Mouse (Mus musculus): Measurements from ENCODE around the gene Flt1. TPM values are rescaled to one million over a fixed set of nuclear protein-coding genes. Genes with fewer than 3 reads are reported as not detected.

The Flt1 gene
- polyA plus RNA-seq, 1 experiment: 23.4 TPM

- H3K9me3 ChIP-seq (replicated peaks; ENCODE audit: control insufficient read depth, insufficient read depth, low read length, poor library complexity, severe bottlenecking): no peaks in the 10 kb centered on the region
- H3K36me3 ChIP-seq (ENCODE audit: control insufficient read depth, insufficient read depth, low read length, poor library complexity, severe bottlenecking): no peaks in the 10 kb centered on the region
- H3K27ac ChIP-seq (ENCODE audit: insufficient read depth, low read length): no peak overlapping the region
- H3K4me1 ChIP-seq (ENCODE audit: control insufficient read depth, insufficient read depth, low read length): no peaks in the 10 kb centered on the region
- H3K27me3 ChIP-seq (ENCODE audit: control insufficient read depth, insufficient read depth, low read length, poor library complexity, severe bottlenecking): no peaks in the 10 kb centered on the region
- no peak for TF ChIP-seq POLR2A (IDR thresholded peaks at IDR 0.05; ENCODE audit: insufficient read depth, low read length)
- TF ChIP-seq CTCF (IDR thresholded peaks at IDR 0.05; ENCODE audit: low read depth, low read length): no peak
- TF ChIP-seq EP300 (IDR thresholded peaks at IDR 0.05; ENCODE audit: insufficient read depth, low read depth, low read length): no peak
- H3K4me3 ChIP-seq (ENCODE audit: low read depth, low read length): no peak overlapping the region
- no peak overlapping the region for H3K9ac ChIP-seq (ENCODE audit: low read depth, poor library complexity, severe bottlenecking)
Observed at GRCm38 (mm10) chr5:147641452-147641851, 84.4 kb downstream of the Flt1 start.

GRCm38 (mm10) chr5:147639940-147640339 is 85.9 kb downstream of the Flt1 start:
- TF ChIP-seq CTCF (IDR thresholded peaks at IDR 0.05; ENCODE audit: low read depth, low read length) (no peak), EP300 (IDR thresholded peaks at IDR 0.05; ENCODE audit: insufficient read depth, low read depth, low read length) (no peak), POLR2A (IDR thresholded peaks at IDR 0.05; ENCODE audit: insufficient read depth, low read length) (no peak)
- H3K4me1 ChIP-seq (ENCODE audit: control insufficient read depth, insufficient read depth, low read length): no peaks in the 10 kb centered on the region
- H3K27ac ChIP-seq (ENCODE audit: insufficient read depth, low read length): no peak overlapping the region

GRCm38 (mm10) chr5:147636676-147637075 is 89.1 kb downstream of the Flt1 start:
- no peak overlapping the region for H3K9ac ChIP-seq (ENCODE audit: low read depth, poor library complexity, severe bottlenecking)
- H3K4me3 ChIP-seq (ENCODE audit: low read depth, low read length): no peak overlapping the region
- no peaks in the 10 kb centered on the region for H3K4me1 ChIP-seq (ENCODE audit: control insufficient read depth, insufficient read depth, low read length)
- TF ChIP-seq EP300 (IDR thresholded peaks at IDR 0.05; ENCODE audit: insufficient read depth, low read depth, low read length) (no peak), POLR2A (IDR thresholded peaks at IDR 0.05; ENCODE audit: insufficient read depth, low read length) (no peak), CTCF (IDR thresholded peaks at IDR 0.05; ENCODE audit: low read depth, low read length) (no peak)
- no peaks in the 10 kb centered on the region for H3K27me3 ChIP-seq (ENCODE audit: control insufficient read depth, insufficient read depth, low read length, poor library complexity, severe bottlenecking)
- no peaks in the 10 kb centered on the region for H3K36me3 ChIP-seq (ENCODE audit: control insufficient read depth, insufficient read depth, low read length, poor library complexity, severe bottlenecking)
- no peak overlapping the region for H3K27ac ChIP-seq (ENCODE audit: insufficient read depth, low read length)
- H3K9me3 ChIP-seq (replicated peaks; ENCODE audit: control insufficient read depth, insufficient read depth, low read length, poor library complexity, severe bottlenecking): no peaks in the 10 kb centered on the region

More at GRCm38 (mm10) chr5:147639940-147640339, 85.9 kb downstream of the Flt1 start:
- no peaks in the 10 kb centered on the region for H3K27me3 ChIP-seq (ENCODE audit: control insufficient read depth, insufficient read depth, low read length, poor library complexity, severe bottlenecking)
- no peak overlapping the region for H3K4me3 ChIP-seq (ENCODE audit: low read depth, low read length)
- H3K36me3 ChIP-seq (ENCODE audit: control insufficient read depth, insufficient read depth, low read length, poor library complexity, severe bottlenecking): no peaks in the 10 kb centered on the region
- no peak overlapping the region for H3K9ac ChIP-seq (ENCODE audit: low read depth, poor library complexity, severe bottlenecking)
- H3K9me3 ChIP-seq (replicated peaks; ENCODE audit: control insufficient read depth, insufficient read depth, low read length, poor library complexity, severe bottlenecking): no peaks in the 10 kb centered on the region

GRCm38 (mm10) chr5:147635883-147636282 is 89.9 kb downstream of the Flt1 start:
- Histone ChIP-seq H3K9me3 (replicated peaks; ENCODE audit: control insufficient read depth, insufficient read depth, low read length, poor library complexity, severe bottlenecking) (no peaks in the 10 kb centered on the region), H3K36me3 (ENCODE audit: control insufficient read depth, insufficient read depth, low read length, poor library complexity, severe bottlenecking) (no peaks in the 10 kb centered on the region), H3K4me3 (ENCODE audit: low read depth, low read length) (no peak overlapping the region), H3K4me1 (ENCODE audit: control insufficient read depth, insufficient read depth, low read length) (no peaks in the 10 kb centered on the region), H3K27ac (ENCODE audit: insufficient read depth, low read length) (no peak overlapping the region), H3K27me3 (ENCODE audit: control insufficient read depth, insufficient read depth, low read length, poor library complexity, severe bottlenecking) (no peaks in the 10 kb centered on the region), H3K9ac (ENCODE audit: low read depth, poor library complexity, severe bottlenecking) (no peak overlapping the region)
- no peak for TF ChIP-seq POLR2A (IDR thresholded peaks at IDR 0.05; ENCODE audit: insufficient read depth, low read length)
- no peak for TF ChIP-seq EP300 (IDR thresholded peaks at IDR 0.05; ENCODE audit: insufficient read depth, low read depth, low read length)

- H3K4me1 ChIP-seq (ENCODE audit: control insufficient read depth, insufficient read depth, low read length): no peaks in the 10 kb centered on the region
- H3K27me3 ChIP-seq (ENCODE audit: control insufficient read depth, insufficient read depth, low read length, poor library complexity, severe bottlenecking): no peaks in the 10 kb centered on the region
- H3K36me3 ChIP-seq (ENCODE audit: control insufficient read depth, insufficient read depth, low read length, poor library complexity, severe bottlenecking): no peaks in the 10 kb centered on the region
- H3K27ac ChIP-seq (ENCODE audit: insufficient read depth, low read length): no peak overlapping the region
- peak overlapping the region; percentile 94 for H3K4me3 ChIP-seq (ENCODE audit: low read depth, low read length)
- H3K9me3 ChIP-seq (replicated peaks; ENCODE audit: control insufficient read depth, insufficient read depth, low read length, poor library complexity, severe bottlenecking): no peaks in the 10 kb centered on the region
- TF ChIP-seq POLR2A (IDR thresholded peaks at IDR 0.05; ENCODE audit: insufficient read depth, low read length): no peak
- no peak overlapping the region for H3K9ac ChIP-seq (ENCODE audit: low read depth, poor library complexity, severe bottlenecking)
Observed at GRCm38 (mm10) chr5:147634016-147634415, 91.8 kb downstream of the Flt1 start.

GRCm38 (mm10) chr5:147632716-147633115 is 93.1 kb downstream of the Flt1 start:
- Histone ChIP-seq H3K27me3 (ENCODE audit: control insufficient read depth, insufficient read depth, low read length, poor library complexity, severe bottlenecking) (no peaks in the 10 kb centered on the region), H3K9ac (ENCODE audit: low read depth, poor library complexity, severe bottlenecking) (no peak overlapping the region), H3K27ac (ENCODE audit: insufficient read depth, low read length) (no peak overlapping the region), H3K4me1 (ENCODE audit: control insufficient read depth, insufficient read depth, low read length) (no peaks in the 10 kb centered on the region), H3K36me3 (ENCODE audit: control insufficient read depth, insufficient read depth, low read length, poor library complexity, severe bottlenecking) (no peaks in the 10 kb centered on the region), H3K4me3 (ENCODE audit: low read depth, low read length) (no peak overlapping the region), H3K9me3 (replicated peaks; ENCODE audit: control insufficient read depth, insufficient read depth, low read length, poor library complexity, severe bottlenecking) (no peaks in the 10 kb centered on the region)
- TF ChIP-seq EP300 (IDR thresholded peaks at IDR 0.05; ENCODE audit: insufficient read depth, low read depth, low read length) (no peak), CTCF (IDR thresholded peaks at IDR 0.05; ENCODE audit: low read depth, low read length) (no peak), POLR2A (IDR thresholded peaks at IDR 0.05; ENCODE audit: insufficient read depth, low read length) (no peak)
